ENCODE assay signal across 29 mouse cellular contexts in genomic region chr9:65410378-65410777, GRCm38 (mm10). TPM values are rescaled to one million over a fixed set of nuclear protein-coding genes. Genes with fewer than 3 reads are reported as not detected.
DNase-seq lines count a peak whose midpoint lies in the region; ATAC-seq and TF ChIP-seq lines count a peak whose summit lies in the region.
"Had no signal": no experiment of that assay in that cellular context is flagged by ENCODE, and none has a peak within 500 bp of the region (broad histone marks: within the 10 kb centered on the region; RNA-seq: fewer than 3 reads in every experiment).

No protein-coding gene starts in this region.

- H3K4me1 ChIP-seq in lung, postnatal 0 days (ENCODE audit: insufficient read depth, low read depth, low read length), result peaks cover 5% of the 10 kb centered on the region; the same call in 1 of the 2 replicates
- H3K4me1 ChIP-seq: embryonic facial prominence, embryonic 13.5 days; embryonic facial prominence, embryonic 15.5 days; forebrain, embryonic 10.5 days; forebrain, embryonic 12.5 days had no signal

- WGBS in lung, postnatal 0 days, result 65% methylated on average over 8 of the region's 8 CpGs

- TF ChIP-seq CTCF in layer of hippocampus, adult 2 months (conservative IDR thresholded peaks at IDR 0.05), result no peak
- no peak for TF ChIP-seq CTCF in lung, postnatal 0 days (IDR thresholded peaks at IDR 0.05)

- no peaks in the 10 kb centered on the region; the same call in 1 of the 2 replicates for H3K36me3 ChIP-seq in lung, postnatal 0 days (ENCODE audit: insufficient read depth, low read length)
- H3K36me3 ChIP-seq: embryonic facial prominence, embryonic 15.5 days; forebrain, embryonic 10.5 days; forebrain, embryonic 12.5 days had no signal

- no peaks in the 10 kb centered on the region for H3K27me3 ChIP-seq in lung, postnatal 0 days (replicated peaks; ENCODE audit: insufficient read depth, low read length)
- H3K27me3 ChIP-seq: embryonic facial prominence, embryonic 13.5 days; embryonic facial prominence, embryonic 15.5 days; forebrain, embryonic 12.5 days had no signal

- H3K9me3 ChIP-seq in lung, postnatal 0 days (ENCODE audit: low read length), result no peaks in the 10 kb centered on the region
- H3K9me3 ChIP-seq: embryonic facial prominence, embryonic 13.5 days; embryonic facial prominence, embryonic 15.5 days; forebrain, embryonic 10.5 days; forebrain, embryonic 12.5 days had no signal

- no peak overlapping the region for H3K9ac ChIP-seq in lung, postnatal 0 days (replicated peaks; ENCODE audit: low read depth)
- H3K9ac ChIP-seq: embryonic facial prominence, embryonic 13.5 days; embryonic facial prominence, embryonic 15.5 days; forebrain, embryonic 12.5 days had no signal

- H3K4me3 ChIP-seq in layer of hippocampus, adult 2 months, result no peak overlapping the region
- H3K4me3 ChIP-seq in lung, postnatal 0 days (ENCODE audit: low read depth, low read length), result no peak overlapping the region
- H3K4me3 ChIP-seq: embryonic facial prominence, embryonic 13.5 days; embryonic facial prominence, embryonic 15.5 days; erythroblast, embryonic 14.5 days; forebrain, embryonic 10.5 days; forebrain, embryonic 12.5 days had no signal

- H3K4me2 ChIP-seq in lung, postnatal 0 days (replicated peaks; ENCODE audit: low read depth, low read length), result no peak overlapping the region
- H3K4me2 ChIP-seq: embryonic facial prominence, embryonic 13.5 days; embryonic facial prominence, embryonic 15.5 days; forebrain, embryonic 12.5 days had no signal

- TF ChIP-seq EP300 in lung, postnatal 0 days (IDR thresholded peaks at IDR 0.05), result no peak

- peak overlapping the region; percentile 58; the same call in 1 of the 2 replicates for H3K27ac ChIP-seq in layer of hippocampus, adult 2 months
- peak overlapping the region; percentile 38; the same call in 1 of the 2 replicates for H3K27ac ChIP-seq in lung, postnatal 0 days (ENCODE audit: low read length)
- H3K27ac ChIP-seq: embryonic facial prominence, embryonic 13.5 days; embryonic facial prominence, embryonic 15.5 days; forebrain, embryonic 10.5 days; forebrain, embryonic 12.5 days had no signal

- DNase-seq in layer of hippocampus, adult 2 months (ENCODE audit: low spot score in 2 of 2), result no peak
- no peak for DNase-seq in layer of hippocampus, postnatal 36 days
- no peak for DNase-seq in lung, postnatal 0 days (ENCODE audit: low spot score)
- no peak for DNase-seq in lung, postnatal 10 days
- DNase-seq in lung, postnatal 25 days (ENCODE audit: low spot score), result peak; percentile 44
- DNase-seq in adrenal gland, adult 8-10 months, result no peak
- no peak for DNase-seq in testis, postnatal 14 days (ENCODE audit: low spot score)
- DNase-seq: adrenal gland, adult 2 months; adrenal gland, postnatal 14 days; adrenal gland, postnatal 36 days; cerebellum, adult 11 months; cerebellum, adult 18-20 months; cerebellum, adult 8-10 months; cerebellum, adult 9-11 months; cerebellum, postnatal 14 days; cerebellum, postnatal 36 days; embryo, embryonic 11 days had no signal

- no peak for ATAC-seq in lung, postnatal 0 days
- ATAC-seq: forebrain, embryonic 14.5 days; forebrain, embryonic 16.5 days had no signal

RNA-seq across cellular contexts. Expression of gene Rasl12, which starts 12.1 kb away (rescaled TPM):
- total RNA-seq in layer of hippocampus, adult 2 months (2021), result 1 to 10 TPM; 3.1 to 3.9 TPM
- total RNA-seq in layer of hippocampus, postnatal 36 days (2021), result 1 to 10 TPM; 3.3 to 3.7 TPM
- polyA plus RNA-seq in lung, postnatal 0 days (2015; fragmentation: Nextera tagmentation; extraction: Ambion mirVana), result 73.2 and 84.4 TPM in 2 replicates
- 10 to 100 TPM in 1 of 4 experiments, 1 to 10 TPM in 3; 5.9 to 20.4 (median 7.2) TPM for total RNA-seq in adrenal gland, adult 8-10 months (2022)

RNA-seq across cellular contexts. Expression of gene Slc51b, which starts 12.4 kb away (rescaled TPM):
- total RNA-seq in layer of hippocampus, adult 2 months (2021), result not detected
- total RNA-seq in layer of hippocampus, postnatal 36 days (2021), result not detected
- polyA plus RNA-seq in lung, postnatal 0 days (2015; fragmentation: Nextera tagmentation; extraction: Ambion mirVana), result not detected in 2 replicates
- total RNA-seq in adrenal gland, adult 8-10 months (2022), result not detected
- total RNA-seq: adrenal gland, postnatal 14 days; adrenal gland, postnatal 36 days; common myeloid progenitor, adult 5-6 weeks; ES-E14; MEL had no signal
- polyA plus RNA-seq: adrenal gland, adult 2 months; C2C12; embryonic facial prominence, embryonic 11.5 days; embryonic facial prominence, embryonic 13.5 days; embryonic facial prominence, embryonic 15.5 days; erythroblast, embryonic 14.5 days; forebrain, embryonic 10.5 days; forebrain, embryonic 12.5 days; forebrain, embryonic 14.5 days; forebrain, embryonic 16.5 days had no signal

RNA-seq across cellular contexts. Expression of gene Kbtbd13, which starts 18.9 kb away (rescaled TPM):
- under 1 TPM; 0.29 to 0.44 TPM for total RNA-seq in layer of hippocampus, adult 2 months (2021)
- total RNA-seq in layer of hippocampus, postnatal 36 days (2021), result under 1 TPM; 0.22 to 0.25 TPM
- 2.4 and 2.9 TPM in 2 replicates for polyA plus RNA-seq in lung, postnatal 0 days (2015; fragmentation: Nextera tagmentation; extraction: Ambion mirVana)
- under 1 TPM in 3 of 4 experiments, not detected in 1; 0.13 to 0.23 (median 0.21) TPM for total RNA-seq in adrenal gland, adult 8-10 months (2022)
- total RNA-seq: MEL had no signal
- polyA plus RNA-seq: C2C12; erythroblast, embryonic 14.5 days had no signal

RNA-seq across cellular contexts. Expression of gene Mtfmt, which starts 25.2 kb away (rescaled TPM):
- total RNA-seq in layer of hippocampus, adult 2 months (2021), result 10 to 100 TPM; 18.5 to 20.3 TPM
- 10 to 100 TPM; 17.9 to 20.2 TPM for total RNA-seq in layer of hippocampus, postnatal 36 days (2021)
- 10.2 and 11.5 TPM in 2 replicates for polyA plus RNA-seq in lung, postnatal 0 days (2015; fragmentation: Nextera tagmentation; extraction: Ambion mirVana)
- total RNA-seq in adrenal gland, adult 8-10 months (2022), result 10 to 100 TPM; 14.3 to 22.7 (median 16.4) TPM

RNA-seq across cellular contexts. Expression of gene Ubap1l, which starts 49.5 kb away (rescaled TPM):
- total RNA-seq in layer of hippocampus, adult 2 months (2021), result 1 to 10 TPM; 2.5 to 6.2 TPM
- 1 to 10 TPM; 3.5 to 4.9 TPM for total RNA-seq in layer of hippocampus, postnatal 36 days (2021)
- 0.33 and 0.40 TPM in 2 replicates for polyA plus RNA-seq in lung, postnatal 0 days (2015; fragmentation: Nextera tagmentation; extraction: Ambion mirVana)
- total RNA-seq in adrenal gland, adult 8-10 months (2022), result 1 to 10 TPM in 1 of 4 experiments, under 1 TPM in 2, not detected in 1; 0.41 to 1.7 (median 0.49) TPM
- total RNA-seq: common myeloid progenitor, adult 5-6 weeks; MEL had no signal
- polyA plus RNA-seq: embryonic facial prominence, embryonic 11.5 days; embryonic facial prominence, embryonic 15.5 days had no signal
